Mouse (Mus musculus) T-helper 17 cell (primary cell): ENCODE results near the gene Olfr365.

ENCODE experiments used
- in situ Hi-C, 2 experiments: fragments of 300-600 bp; cut with MboI, MseI; formaldehyde crosslinking; loops; 1 replicate in 1 of 2; 2 replicates in 1 of 2; pipeline ENCODE4 v1.15.1; 2025; ENCODE audit warnings: high pct_unique_total_duplicates in 2 of 2

Gene Olfr365

DNA sequence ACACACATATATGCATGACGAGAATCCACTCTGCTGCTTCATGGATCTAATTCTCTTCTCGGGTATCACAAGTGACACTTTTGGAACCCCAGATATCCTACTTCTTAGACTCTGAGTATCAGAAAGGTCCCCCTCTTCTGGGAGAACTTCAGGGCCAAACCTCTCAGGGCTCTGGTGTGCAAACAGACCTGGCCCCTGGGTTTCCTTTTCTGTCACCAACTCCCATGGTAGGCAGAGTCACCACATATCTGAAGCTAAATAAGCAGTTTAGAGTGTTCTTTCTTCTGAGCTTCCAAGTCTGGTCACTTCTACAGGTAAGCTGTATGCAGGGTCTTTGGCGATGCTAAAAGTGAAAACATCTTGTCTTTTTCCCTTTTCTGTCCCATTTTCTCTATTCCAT is at the start of gene Olfr365:
Gene Olfr365 (plus strand): TSS at position 301 of the 400 bp plus-strand sequence.
- in situ Hi-C loops: no loop called here

GRCm38 (mm10) chr2:37139022-37139421 is 49.0 kb upstream of the Olfr365 start, which contains the start of gene Olfr364-ps1:
TSS of gene Olfr364-ps1 (plus strand) at chr2:37139322.
- in situ Hi-C loops: no loop called here

DNA sequence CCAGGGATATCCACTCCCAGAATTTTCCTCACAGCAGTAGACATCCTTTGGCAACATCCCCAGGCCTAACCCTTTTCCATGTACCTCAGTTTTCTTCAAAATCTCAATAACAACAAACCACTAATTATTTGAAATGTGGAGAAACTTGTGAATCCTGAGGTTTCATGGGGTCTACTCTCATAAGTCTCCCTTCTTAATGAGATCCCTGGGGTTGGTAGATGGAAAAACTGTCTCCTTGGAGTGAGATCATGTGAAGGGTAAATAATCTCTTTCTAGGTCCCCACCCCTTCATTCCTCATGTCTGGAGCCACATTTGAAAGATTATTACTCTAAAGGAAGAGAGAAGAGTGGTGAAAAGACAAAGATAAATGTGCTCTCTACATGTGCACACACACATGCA is 23.3 kb downstream of the Olfr365 start, which contains the start of gene Olfr366:
Gene Olfr366 (plus strand): TSS at position 301 of the 400 bp plus-strand sequence.
- in situ Hi-C loops: no loop called here
